Mouse (Mus musculus) liver, embryonic 16.5 days (tissue): ENCODE results near the gene Myom1. TPM values are rescaled to one million over a fixed set of nuclear protein-coding genes. Genes with fewer than 3 reads are reported as not detected.

ENCODE experiments used
- ATAC-seq: fragments of 200-750 bp; cut with Nextera tagmentation; 2 replicates; pipeline ENCODE4 v1.8.0; 2017; ENCODE audit warnings: low read depth, mild to moderate bottlenecking, moderate number of reproducible peaks, moderate library complexity
- H3K27ac ChIP-seq: fragments of 300-500 bp; sonication (generic); 2 replicates; pipeline ENCODE4 v1.5.1; 2014; ENCODE audit warnings: mild to moderate bottlenecking, low read length
- H3K27me3 ChIP-seq: fragments of 300-500 bp; sonication (generic); 2 replicates; pipeline ENCODE4 v1.6.1; 2014; ENCODE audit warnings: low read depth, low read length, mixed read lengths; ENCODE audit not compliant: control insufficient read depth, insufficient read depth
- H3K36me3 ChIP-seq: fragments of 300-500 bp; sonication (generic); 2 replicates; pipeline ENCODE4 v1.6.1; 2014; ENCODE audit warnings: mild to moderate bottlenecking; ENCODE audit not compliant: control insufficient read depth, insufficient read depth
- H3K4me1 ChIP-seq: fragments of 300-500 bp; sonication (generic); 2 replicates; pipeline ENCODE4 v1.6.1; 2014; ENCODE audit warnings: low read depth, low read length, mixed read lengths; ENCODE audit not compliant: control insufficient read depth
- H3K4me2 ChIP-seq: fragments of 300-500 bp; sonication (generic); 2 replicates; pipeline ENCODE4 v1.6.1; 2014; ENCODE audit warnings: low read depth, low read length, mixed read lengths
- H3K4me3 ChIP-seq: fragments of 300-500 bp; sonication (generic); 2 replicates; pipeline ENCODE4 v1.5.1; 2014; ENCODE audit warnings: low read depth, mild to moderate bottlenecking, low read length
- H3K9ac ChIP-seq: fragments of 300-500 bp; sonication (generic); 2 replicates; pipeline ENCODE4 v1.6.1; 2014; ENCODE audit warnings: low read depth, low read length
- H3K9me3 ChIP-seq: fragments of 300-500 bp; sonication (generic); replicated peaks from 2 replicates; pipeline ENCODE4 v1.6.1; 2016; ENCODE audit warnings: low read length; ENCODE audit not compliant: control insufficient read depth
- WGBS: fragments of 180-500 bp; shearing (Covaris S2); extraction: QIAGEN DNeasy Blood & Tissue Kit; methylation state at CpG from one replicate; pipeline ENCODE4 v1.1.7; 2014; ENCODE audit not compliant: insufficient replicate concordance; 5-methylcytosine and 5-hydroxymethylcytosine counted together
- polyA plus RNA-seq: library from polyadenylated mRNA; unstranded; fragments of >200 nt; fragmentation: Nextera tagmentation; extraction: Ambion mirVana; gene quantifications from 2 replicates; pipeline ENCODE4 v1.2.1, GENCODE M21; 2015

Myom1 gene
- polyA plus RNA-seq, 1 experiment from 2014 or later, result 3.3 TPM

GRCm38 (mm10) chr17:71006976-71007375 is 4.5 kb downstream of the Myom1 start:
- H3K4me2 ChIP-seq, result no peak overlapping the region
- no peak overlapping the region for H3K4me3 ChIP-seq
- no peak for ATAC-seq
- no peak overlapping the region for H3K9ac ChIP-seq
- WGBS, result 63% methylated on average over 5 of the region's 5 CpGs
- H3K27me3 ChIP-seq, result no peaks in the 10 kb centered on the region
- no peaks in the 10 kb centered on the region for H3K36me3 ChIP-seq
- H3K27ac ChIP-seq, result no peak overlapping the region
- H3K9me3 ChIP-seq, result no peaks in the 10 kb centered on the region
- H3K4me1 ChIP-seq, result peaks cover 17% of the 10 kb centered on the region

- H3K9ac ChIP-seq, result no peak overlapping the region
- no peak overlapping the region for H3K4me2 ChIP-seq
- 68% methylated on average over 3 of the region's 3 CpGs for WGBS
- H3K27ac ChIP-seq, result no peak overlapping the region
- H3K4me3 ChIP-seq, result no peak overlapping the region
- ATAC-seq, result no peak
- no peaks in the 10 kb centered on the region for H3K36me3 ChIP-seq
- H3K4me1 ChIP-seq, result peaks cover 7% of the 10 kb centered on the region
- H3K27me3 ChIP-seq, result no peaks in the 10 kb centered on the region
- H3K9me3 ChIP-seq, result no peaks in the 10 kb centered on the region
Measured at GRCm38 (mm10) chr17:71008676-71009075, 6.2 kb downstream of the Myom1 start.

- no peaks in the 10 kb centered on the region for H3K36me3 ChIP-seq
- no peaks in the 10 kb centered on the region for H3K9me3 ChIP-seq
- no peaks in the 10 kb centered on the region; the same call in 1 of the 2 replicates for H3K4me1 ChIP-seq
- WGBS, result 59% methylated on average over 1 of the region's 1 CpGs
- H3K27ac ChIP-seq, result no peak overlapping the region
- H3K27me3 ChIP-seq, result no peaks in the 10 kb centered on the region
- H3K9ac ChIP-seq, result no peak overlapping the region
- no peak overlapping the region for H3K4me2 ChIP-seq
- ATAC-seq, result no peak
- no peak overlapping the region for H3K4me3 ChIP-seq
Measured at GRCm38 (mm10) chr17:71009751-71010150, 7.3 kb downstream of the Myom1 start.

- Histone ChIP-seq H3K9me3 (no peaks in the 10 kb centered on the region), H3K4me1 (no peaks in the 10 kb centered on the region; the same call in 1 of the 2 replicates), H3K9ac (no peak overlapping the region), H3K4me2 (no peak overlapping the region), H3K4me3 (no peak overlapping the region), H3K27ac (no peak overlapping the region), H3K27me3 (no peaks in the 10 kb centered on the region), H3K36me3 (no peaks in the 10 kb centered on the region)
- whole genome bisulfite sequencing, result 66% methylated on average over 7 of the region's 7 CpGs
- no peak; the same call in 1 of the 2 replicates for ATAC-seq
Measured at GRCm38 (mm10) chr17:71010646-71011242, 8.3 kb downstream of the Myom1 start.

GRCm38 (mm10) chr17:71011931-71012662 is 9.7 kb downstream of the Myom1 start:
- H3K36me3 ChIP-seq, result no peaks in the 10 kb centered on the region
- no peak for ATAC-seq
- H3K4me1 ChIP-seq, result no peaks in the 10 kb centered on the region; the same call in 1 of the 2 replicates
- no peaks in the 10 kb centered on the region for H3K9me3 ChIP-seq
- no peak overlapping the region for H3K4me2 ChIP-seq
- H3K27ac ChIP-seq, result no peak overlapping the region
- H3K9ac ChIP-seq, result no peak overlapping the region
- no peak overlapping the region for H3K4me3 ChIP-seq
- WGBS, result 66% methylated on average over 9 of the region's 9 CpGs
- H3K27me3 ChIP-seq, result no peaks in the 10 kb centered on the region

GRCm38 (mm10) chr17:71013105-71013504 is 10.7 kb downstream of the Myom1 start:
- Histone ChIP-seq H3K9me3 (no peaks in the 10 kb centered on the region), H3K4me1 (no peaks in the 10 kb centered on the region; the same call in 1 of the 2 replicates), H3K27ac (no peak overlapping the region), H3K4me3 (no peak overlapping the region), H3K36me3 (no peaks in the 10 kb centered on the region), H3K27me3 (no peaks in the 10 kb centered on the region), H3K4me2 (no peak overlapping the region), H3K9ac (no peak overlapping the region)
- WGBS, result 77% methylated on average over 6 of the region's 6 CpGs
- no peak for ATAC-seq

GRCm38 (mm10) chr17:71014911-71015310 is 12.5 kb downstream of the Myom1 start:
- 38% methylated on average over 5 of the region's 5 CpGs for WGBS
- ATAC-seq, result no peak
- H3K4me2 ChIP-seq, result no peak overlapping the region

GRCm38 (mm10) chr17:71017457-71017998 is 15.1 kb downstream of the Myom1 start:
- WGBS, result 66% methylated on average over 4 of the region's 4 CpGs
- H3K9me3 ChIP-seq, result no peaks in the 10 kb centered on the region
- no peak for ATAC-seq
- H3K36me3 ChIP-seq, result no peaks in the 10 kb centered on the region
- no peak overlapping the region for H3K4me3 ChIP-seq
- H3K4me1 ChIP-seq, result no peaks in the 10 kb centered on the region
- no peak overlapping the region for H3K27ac ChIP-seq
- H3K27me3 ChIP-seq, result no peaks in the 10 kb centered on the region
- no peak overlapping the region for H3K9ac ChIP-seq
- no peak overlapping the region for H3K4me2 ChIP-seq

More at GRCm38 (mm10) chr17:71014911-71015310, 12.5 kb downstream of the Myom1 start:
- Histone ChIP-seq H3K9ac (no peak overlapping the region), H3K4me3 (no peak overlapping the region), H3K27ac (no peak overlapping the region), H3K36me3 (no peaks in the 10 kb centered on the region), H3K9me3 (no peaks in the 10 kb centered on the region), H3K4me1 (no peaks in the 10 kb centered on the region), H3K27me3 (no peaks in the 10 kb centered on the region)

- no peak overlapping the region for H3K27ac ChIP-seq
- H3K27me3 ChIP-seq, result no peaks in the 10 kb centered on the region
- no peaks in the 10 kb centered on the region for H3K36me3 ChIP-seq
- no peak overlapping the region for H3K4me3 ChIP-seq
- 81% methylated on average over 3 of the region's 3 CpGs for WGBS
- H3K9me3 ChIP-seq, result no peaks in the 10 kb centered on the region
- no peak for ATAC-seq
- no peaks in the 10 kb centered on the region for H3K4me1 ChIP-seq
- H3K4me2 ChIP-seq, result no peak overlapping the region
- H3K9ac ChIP-seq, result no peak overlapping the region
Measured at GRCm38 (mm10) chr17:71018151-71018550, 15.7 kb downstream of the Myom1 start.
